13 mouse cellular contexts compared by ENCODE assay signal in the genomic region with DNA sequence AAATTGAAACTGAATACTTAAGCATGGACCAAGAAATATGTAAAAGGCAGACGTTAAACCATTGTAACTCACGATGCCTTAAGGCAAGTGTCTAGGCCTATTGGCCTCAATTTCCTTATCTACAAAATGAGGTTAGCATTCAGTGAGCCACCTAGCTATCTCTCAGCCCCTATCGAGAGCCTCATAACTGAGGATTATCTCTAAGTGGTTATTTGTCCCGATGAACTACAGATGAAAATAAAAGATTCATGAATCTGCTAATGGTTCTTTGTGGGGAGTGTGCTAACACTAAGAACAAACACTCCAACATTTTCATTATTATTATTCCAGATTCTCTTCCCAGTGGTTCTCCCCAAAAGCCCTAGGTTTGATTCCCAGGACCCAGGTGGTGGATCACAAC. TPM values are rescaled to one million over a fixed set of nuclear protein-coding genes. Genes with fewer than 3 reads are reported as not detected.
DNase-seq lines count a peak whose midpoint lies in the region; ATAC-seq and TF ChIP-seq lines count a peak whose summit lies in the region.
"Had no signal": no experiment of that assay in that cellular context is flagged by ENCODE, and none has a peak within 500 bp of the region (broad histone marks: within the 10 kb centered on the region; RNA-seq: fewer than 3 reads in every experiment).

No protein-coding gene starts in this region.

- no peak for ATAC-seq in hindbrain, embryonic 12.5 days (ENCODE audit: low FRiP score)
- no peak for ATAC-seq in hindbrain, embryonic 11.5 days (ENCODE audit: low FRiP score)
- no peak for ATAC-seq in midbrain, embryonic 13.5 days
- ATAC-seq in hindbrain, postnatal 0 days, result no peak
- no peak for ATAC-seq in stomach, embryonic 15.5 days (ENCODE audit: insufficient read depth, low FRiP score, low read depth)
- no peak for ATAC-seq in forebrain, postnatal 0 days
- ATAC-seq: inflammation-experienced regulatory T-cells, adult 6 months had no signal

- 78% methylated on average over 4 of the region's 4 CpGs for WGBS in hindbrain, embryonic 12.5 days
- 84% methylated on average over 4 of the region's 4 CpGs for WGBS in hindbrain, embryonic 11.5 days
- WGBS in midbrain, embryonic 13.5 days, result 70% methylated on average over 4 of the region's 4 CpGs
- 87% methylated on average over 4 of the region's 4 CpGs for WGBS in midbrain, embryonic 10.5 days
- WGBS in hindbrain, postnatal 0 days, result 69% methylated on average over 4 of the region's 4 CpGs
- 73% methylated on average over 4 of the region's 4 CpGs for WGBS in stomach, embryonic 15.5 days
- WGBS in forebrain, postnatal 0 days, result 74% methylated on average over 4 of the region's 4 CpGs

- no peak for TF ChIP-seq CTCF in hindbrain, postnatal 0 days (IDR thresholded peaks at IDR 0.05; ENCODE audit: low read depth)
- TF ChIP-seq CTCF in forebrain, postnatal 0 days (IDR thresholded peaks at IDR 0.05; ENCODE audit: low read depth), result no peak

- H3K27ac ChIP-seq in hindbrain, embryonic 12.5 days, result no peak overlapping the region
- no peak overlapping the region for H3K27ac ChIP-seq in hindbrain, embryonic 11.5 days (ENCODE audit: low read depth, low read length)
- H3K27ac ChIP-seq in midbrain, embryonic 13.5 days, result no peak overlapping the region
- no peak overlapping the region for H3K27ac ChIP-seq in midbrain, embryonic 10.5 days (replicated peaks)
- no peak overlapping the region for H3K27ac ChIP-seq in hindbrain, postnatal 0 days
- no peak overlapping the region for H3K27ac ChIP-seq in stomach, embryonic 15.5 days
- H3K27ac ChIP-seq in forebrain, postnatal 0 days (ENCODE audit: low read depth, low read length), result no peak overlapping the region
- H3K27ac ChIP-seq: midbrain, embryonic 12.5 days had no signal

- H3K27me3 ChIP-seq in hindbrain, embryonic 12.5 days, result no peaks in the 10 kb centered on the region
- H3K27me3 ChIP-seq in hindbrain, embryonic 11.5 days (ENCODE audit: control insufficient read depth, insufficient read depth, low read length), result no peaks in the 10 kb centered on the region
- no peaks in the 10 kb centered on the region; the same call in 1 of the 2 replicates for H3K27me3 ChIP-seq in midbrain, embryonic 13.5 days
- H3K27me3 ChIP-seq in midbrain, embryonic 10.5 days (ENCODE audit: low read depth, poor library complexity, severe bottlenecking), result 0 out of 2 replicates have a peak, but pooled peaks cover 6% of the 10 kb centered on the region
- H3K27me3 ChIP-seq in hindbrain, postnatal 0 days (ENCODE audit: insufficient read depth, low read length), result no peaks in the 10 kb centered on the region
- no peaks in the 10 kb centered on the region for H3K27me3 ChIP-seq in stomach, embryonic 15.5 days (replicated peaks)
- H3K27me3 ChIP-seq in forebrain, postnatal 0 days (ENCODE audit: insufficient read depth, low read length), result no peaks in the 10 kb centered on the region

- peaks cover 14% of the 10 kb centered on the region for H3K4me1 ChIP-seq in hindbrain, embryonic 12.5 days
- no peaks in the 10 kb centered on the region for H3K4me1 ChIP-seq in hindbrain, embryonic 11.5 days (replicated peaks; ENCODE audit: control insufficient read depth, insufficient read depth, low read length)
- peaks cover 25% of the 10 kb centered on the region for H3K4me1 ChIP-seq in midbrain, embryonic 13.5 days (replicated peaks)
- peaks cover 19% of the 10 kb centered on the region for H3K4me1 ChIP-seq in midbrain, embryonic 10.5 days
- no peaks in the 10 kb centered on the region for H3K4me1 ChIP-seq in hindbrain, postnatal 0 days (ENCODE audit: insufficient read depth, low read length)
- H3K4me1 ChIP-seq in stomach, embryonic 15.5 days, result peaks cover 8% of the 10 kb centered on the region; the same call in 1 of the 2 replicates
- H3K4me1 ChIP-seq in forebrain, postnatal 0 days (ENCODE audit: insufficient read depth), result no peaks in the 10 kb centered on the region

- H3K9me3 ChIP-seq in hindbrain, embryonic 12.5 days (replicated peaks), result no peaks in the 10 kb centered on the region
- H3K9me3 ChIP-seq in hindbrain, embryonic 11.5 days (ENCODE audit: control insufficient read depth, low read length), result no peaks in the 10 kb centered on the region
- H3K9me3 ChIP-seq in midbrain, embryonic 13.5 days, result no peaks in the 10 kb centered on the region
- H3K9me3 ChIP-seq in midbrain, embryonic 10.5 days (replicated peaks), result no peaks in the 10 kb centered on the region
- H3K9me3 ChIP-seq in hindbrain, postnatal 0 days (ENCODE audit: low read length), result no peaks in the 10 kb centered on the region
- H3K9me3 ChIP-seq in stomach, embryonic 15.5 days, result no peaks in the 10 kb centered on the region
- no peaks in the 10 kb centered on the region for H3K9me3 ChIP-seq in forebrain, postnatal 0 days (ENCODE audit: low read length)
- H3K9me3 ChIP-seq: midbrain, embryonic 12.5 days had no signal

- no peaks in the 10 kb centered on the region for H3K36me3 ChIP-seq in hindbrain, embryonic 12.5 days
- H3K36me3 ChIP-seq in hindbrain, embryonic 11.5 days (ENCODE audit: control insufficient read depth, insufficient read depth, low read length), result no peaks in the 10 kb centered on the region
- H3K36me3 ChIP-seq in midbrain, embryonic 13.5 days, result no peaks in the 10 kb centered on the region
- H3K36me3 ChIP-seq in midbrain, embryonic 10.5 days, result no peaks in the 10 kb centered on the region
- H3K36me3 ChIP-seq in hindbrain, postnatal 0 days (ENCODE audit: insufficient read depth, low read length), result no peaks in the 10 kb centered on the region
- H3K36me3 ChIP-seq in stomach, embryonic 15.5 days, result no peaks in the 10 kb centered on the region
- H3K36me3 ChIP-seq in forebrain, postnatal 0 days (ENCODE audit: insufficient read depth), result no peaks in the 10 kb centered on the region
- H3K36me3 ChIP-seq: midbrain, embryonic 12.5 days had no signal

- 0 out of 2 replicates have a peak overlapping the region, but pooled peaks have one; percentile 8 for H3K9ac ChIP-seq in hindbrain, embryonic 12.5 days
- no peak overlapping the region for H3K9ac ChIP-seq in hindbrain, embryonic 11.5 days (ENCODE audit: low read depth, low read length)
- no peak overlapping the region for H3K9ac ChIP-seq in midbrain, embryonic 13.5 days (replicated peaks)
- H3K9ac ChIP-seq in hindbrain, postnatal 0 days (replicated peaks; ENCODE audit: low read length), result no peak overlapping the region
- no peak overlapping the region for H3K9ac ChIP-seq in stomach, embryonic 15.5 days
- H3K9ac ChIP-seq in forebrain, postnatal 0 days, result no peak overlapping the region
- H3K9ac ChIP-seq: midbrain, embryonic 12.5 days had no signal

- no peak for DNase-seq in hindbrain, embryonic 11.5 days (ENCODE audit: low spot score)
- DNase-seq in midbrain, embryonic 10.5 days (ENCODE audit: low spot score), result no peak
- DNase-seq in hindbrain, postnatal 0 days (ENCODE audit: low spot score), result no peak
- DNase-seq in frontal cortex, postnatal 10 days (ENCODE audit: low spot score in 2 of 2), result no peak
- no peak for DNase-seq in forebrain, postnatal 0 days
- DNase-seq: cerebellum, adult 9-11 months; layer of hippocampus, postnatal 36 days; retina, postnatal 1 day had no signal

- no peak overlapping the region for H3K4me3 ChIP-seq in hindbrain, embryonic 12.5 days
- no peak overlapping the region for H3K4me3 ChIP-seq in hindbrain, embryonic 11.5 days (ENCODE audit: low read depth, low read length)
- no peak overlapping the region for H3K4me3 ChIP-seq in midbrain, embryonic 13.5 days (replicated peaks)
- no peak overlapping the region for H3K4me3 ChIP-seq in midbrain, embryonic 10.5 days
- 0 out of 2 replicates have a peak overlapping the region, but pooled peaks have one; percentile 94 for H3K4me3 ChIP-seq in hindbrain, postnatal 0 days (ENCODE audit: low read length)
- no peak overlapping the region for H3K4me3 ChIP-seq in stomach, embryonic 15.5 days (replicated peaks)
- H3K4me3 ChIP-seq in forebrain, postnatal 0 days (ENCODE audit: low read depth, low read length), result no peak overlapping the region

- peak overlapping the region; percentile 69 for H3K4me2 ChIP-seq in hindbrain, embryonic 12.5 days (replicated peaks)
- H3K4me2 ChIP-seq in hindbrain, embryonic 11.5 days (replicated peaks; ENCODE audit: low read depth, low read length), result no peak overlapping the region
- 0 out of 2 replicates have a peak overlapping the region, but pooled peaks have one; percentile 2 for H3K4me2 ChIP-seq in midbrain, embryonic 13.5 days (replicated peaks)
- H3K4me2 ChIP-seq in hindbrain, postnatal 0 days (ENCODE audit: low read depth, low read length), result peak overlapping the region; percentile 72
- H3K4me2 ChIP-seq in stomach, embryonic 15.5 days, result peak overlapping the region; percentile 17; the same call in 1 of the 2 replicates
- no peak overlapping the region for H3K4me2 ChIP-seq in forebrain, postnatal 0 days (ENCODE audit: low read depth)

RNA-seq across cellular contexts. Expression of gene Stat3, which starts 2.0 kb away (rescaled TPM):
- polyA plus RNA-seq in hindbrain, embryonic 12.5 days (2016; fragmentation: Nextera tagmentation; extraction: Ambion mirVana), result 41.4 and 47.4 TPM in 2 replicates
- 25.6 and 33.3 TPM in 2 replicates for polyA plus RNA-seq in hindbrain, embryonic 11.5 days (2014; fragmentation: Nextera tagmentation; extraction: Ambion mirVana)
- polyA plus RNA-seq in midbrain, embryonic 13.5 days (2015; fragmentation: Nextera tagmentation; extraction: Ambion mirVana), result 28.7 and 34.3 TPM in 2 replicates
- polyA plus RNA-seq in midbrain, embryonic 10.5 days (2016; fragmentation: Nextera tagmentation; extraction: Ambion mirVana), result 16.9 and 20.4 TPM in 2 replicates
- total RNA-seq in hindbrain, postnatal 0 days (2014; rRNA removed), result 49.7 and 56.2 TPM in 2 replicates
- polyA plus RNA-seq in hindbrain, postnatal 0 days (2015; fragmentation: Nextera tagmentation; extraction: Ambion mirVana), result 41.4 and 43.4 TPM in 2 replicates
- 44.5 and 46.5 TPM in 2 replicates for polyA plus RNA-seq in stomach, embryonic 15.5 days (2015; fragmentation: Nextera tagmentation; extraction: Ambion mirVana)
- 29.4 and 42.5 TPM in 2 replicates for total RNA-seq in forebrain, postnatal 0 days (2014; rRNA removed)
- polyA plus RNA-seq in forebrain, postnatal 0 days (2015; fragmentation: Nextera tagmentation; extraction: Ambion mirVana), result 20.5 and 31.2 TPM in 2 replicates

RNA-seq across cellular contexts. Expression of gene Cavin1, which starts 33.4 kb away (rescaled TPM):
- 51.4 and 63.2 TPM in 2 replicates for polyA plus RNA-seq in hindbrain, embryonic 12.5 days (2016; fragmentation: Nextera tagmentation; extraction: Ambion mirVana)
- 11.9 and 13.2 TPM in 2 replicates for polyA plus RNA-seq in hindbrain, embryonic 11.5 days (2014; fragmentation: Nextera tagmentation; extraction: Ambion mirVana)
- 28.3 and 30.4 TPM in 2 replicates for polyA plus RNA-seq in midbrain, embryonic 13.5 days (2015; fragmentation: Nextera tagmentation; extraction: Ambion mirVana)
- polyA plus RNA-seq in midbrain, embryonic 10.5 days (2016; fragmentation: Nextera tagmentation; extraction: Ambion mirVana), result 16.7 and 21.8 TPM in 2 replicates
- total RNA-seq in hindbrain, postnatal 0 days (2014; rRNA removed), result 19.7 and 26.3 TPM in 2 replicates
- polyA plus RNA-seq in hindbrain, postnatal 0 days (2015; fragmentation: Nextera tagmentation; extraction: Ambion mirVana), result 48.6 and 50.2 TPM in 2 replicates
- polyA plus RNA-seq in stomach, embryonic 15.5 days (2015; fragmentation: Nextera tagmentation; extraction: Ambion mirVana), result 306 and 329 TPM in 2 replicates
- total RNA-seq in forebrain, postnatal 0 days (2014; rRNA removed), result 14.8 and 22.7 TPM in 2 replicates
- 36.7 and 38.3 TPM in 2 replicates for polyA plus RNA-seq in forebrain, postnatal 0 days (2015; fragmentation: Nextera tagmentation; extraction: Ambion mirVana)

Comparison
In these comparisons a context has a peak if more than half of its experiments do, and no peak if none do; other contexts are left out.
1. H3K4me2 ChIP-seq: peak in hindbrain, embryonic 12.5 days (single experiment), midbrain, embryonic 13.5 days (single experiment), hindbrain, postnatal 0 days (single experiment) and stomach, embryonic 15.5 days (single experiment); none in hindbrain, embryonic 11.5 days (single experiment) and forebrain, postnatal 0 days (single experiment).